Mouse (Mus musculus): ENCODE measurements around the gene Sun2. TPM values are rescaled to one million over a fixed set of nuclear protein-coding genes. Genes with fewer than 3 reads are reported as not detected.

Sun2 gene
- 9.9 and 11.8 TPM in 2 replicates for total RNA-seq (2014; fragmentation: Nextera tagmentation)
- total RNA-seq (2017) = 13.9 and 15.2 TPM in 2 replicates

DNA sequence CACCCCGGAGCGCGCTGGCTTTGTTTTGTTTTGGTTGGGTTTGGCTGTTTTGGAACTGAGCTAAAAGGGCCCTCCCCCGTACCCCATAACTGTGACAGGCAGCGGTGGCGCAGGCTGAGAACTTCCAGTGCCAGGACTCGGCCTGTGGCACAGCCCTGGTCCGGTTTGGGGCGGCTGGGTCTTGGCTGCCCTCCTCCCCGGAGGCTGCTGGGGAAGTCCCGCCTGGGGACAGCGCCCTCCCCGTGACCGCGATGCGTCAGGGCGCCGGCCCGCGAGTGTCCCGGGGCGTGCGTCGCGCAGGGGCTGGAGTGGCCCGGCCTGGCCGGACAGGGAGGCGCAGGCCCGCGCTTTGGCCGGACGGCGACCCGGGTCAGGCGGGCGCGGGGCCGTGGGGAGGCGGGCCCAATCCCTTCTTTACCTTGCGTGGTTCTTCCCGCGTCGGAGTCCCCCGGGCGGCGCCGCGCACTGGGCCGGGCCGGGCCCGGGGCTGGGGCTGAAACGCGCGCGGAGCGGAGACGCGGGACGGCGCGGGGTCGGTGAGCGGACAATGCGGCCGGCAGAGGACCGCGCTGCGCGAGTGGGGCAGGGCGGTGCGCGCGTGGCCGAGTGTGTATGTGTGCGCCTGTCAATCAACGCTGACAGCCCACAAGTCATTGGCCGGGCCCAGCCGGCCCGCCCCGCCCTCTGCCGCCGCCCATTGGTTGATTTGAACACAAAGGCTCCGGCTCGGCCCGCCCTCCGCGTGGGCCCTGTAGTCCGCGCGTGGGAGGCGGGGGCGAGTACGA is at the start of gene Sun2:
Gene Sun2, minus strand, starts transcription at position 616 of the 785 bp plus-strand sequence.
- peak; percentile 55 for ATAC-seq (replicated peaks; ENCODE audit: low FRiP score, low TSS enrichment, poor library complexity, severe bottlenecking)

DNA sequence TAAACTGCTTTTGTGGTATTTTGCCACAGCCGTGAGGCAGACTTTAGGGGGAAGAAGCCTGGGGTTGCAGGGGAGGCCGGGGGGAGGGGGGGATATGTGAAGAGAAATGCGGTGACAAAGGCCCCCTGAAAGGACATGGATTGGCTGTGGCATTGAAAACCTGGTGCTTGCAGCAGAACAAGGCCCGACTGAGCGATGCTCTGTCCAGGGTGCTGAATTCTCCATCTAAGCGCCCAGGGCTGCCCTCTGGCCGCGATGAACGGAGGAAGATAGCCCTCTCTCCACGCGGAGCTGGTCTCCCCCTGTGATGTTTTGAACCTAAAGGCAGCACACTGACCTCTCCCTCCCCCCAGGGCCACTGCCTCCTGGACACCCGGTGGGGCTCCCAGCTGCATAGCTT is 49.2 kb upstream of the Sun2 start:
- ATAC-seq (replicated peaks; ENCODE audit: low FRiP score, low TSS enrichment, poor library complexity, severe bottlenecking) = 0 out of 2 replicates have a peak, but pooled peaks have one; percentile 50

DNA sequence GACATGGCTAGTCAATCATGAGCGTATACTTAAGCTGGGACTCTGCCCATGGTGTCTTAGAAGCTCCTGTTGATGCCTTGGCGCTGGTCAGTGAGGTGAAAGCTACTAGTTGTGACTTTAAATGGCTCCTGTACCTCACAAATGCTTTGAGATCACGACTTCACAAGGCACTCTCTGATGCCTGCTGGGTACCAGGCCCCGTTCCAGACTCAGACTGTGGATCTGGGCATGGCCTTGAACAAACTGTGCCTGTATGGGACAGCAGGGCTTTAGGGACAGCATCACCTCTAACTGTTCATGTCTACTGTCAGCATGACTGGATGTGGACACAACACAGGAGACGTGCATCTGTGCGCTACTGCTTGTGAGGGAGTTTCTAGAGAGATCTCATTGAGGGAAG is 48.6 kb upstream of the Sun2 start:
- no peak for ATAC-seq (replicated peaks; ENCODE audit: low FRiP score, low TSS enrichment, poor library complexity, severe bottlenecking)

DNA sequence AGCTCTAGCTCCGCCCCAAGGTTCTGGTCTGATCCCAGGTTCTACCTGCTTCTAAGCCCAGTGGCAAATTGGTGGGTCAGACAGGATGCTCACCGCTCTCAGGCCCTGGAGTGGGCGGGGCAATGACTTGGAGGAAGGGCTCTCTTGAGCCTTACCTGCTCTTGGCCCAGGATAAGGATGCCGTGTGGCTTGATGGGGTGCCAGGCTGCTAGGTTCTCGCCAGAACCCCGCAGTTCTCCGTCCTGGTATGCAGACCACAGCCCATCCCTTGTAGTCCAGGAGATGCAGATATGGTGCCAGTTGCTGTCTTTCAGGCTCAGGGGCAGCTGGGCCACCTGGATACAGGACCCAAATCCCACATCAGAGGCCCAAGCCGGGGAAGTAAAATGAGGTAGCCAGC is 47.8 kb upstream of the Sun2 start:
- ATAC-seq (replicated peaks; ENCODE audit: low FRiP score, low TSS enrichment, poor library complexity, severe bottlenecking) = no peak

DNA sequence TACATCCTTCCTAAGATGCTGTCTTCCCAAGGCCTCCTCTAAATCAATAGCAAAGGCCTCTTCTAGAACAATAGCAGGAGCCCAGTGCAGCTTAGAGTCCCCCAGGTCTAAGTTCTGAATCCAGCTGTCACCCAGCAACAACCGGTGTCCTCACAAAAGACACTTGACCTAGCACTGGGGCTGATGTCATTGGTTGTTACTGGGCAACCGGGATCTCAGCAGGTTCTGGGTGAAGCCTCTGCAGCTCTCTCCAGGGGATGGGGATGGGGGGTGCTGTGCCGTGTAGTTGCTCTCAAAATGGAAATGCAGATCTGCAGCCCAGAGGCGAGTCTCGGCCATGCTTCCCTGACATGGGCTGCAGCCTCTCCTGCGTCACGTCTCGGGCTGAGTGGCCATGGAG is 45.5 kb upstream of the Sun2 start:
- no peak for ATAC-seq (replicated peaks; ENCODE audit: low FRiP score, low TSS enrichment, poor library complexity, severe bottlenecking)

DNA sequence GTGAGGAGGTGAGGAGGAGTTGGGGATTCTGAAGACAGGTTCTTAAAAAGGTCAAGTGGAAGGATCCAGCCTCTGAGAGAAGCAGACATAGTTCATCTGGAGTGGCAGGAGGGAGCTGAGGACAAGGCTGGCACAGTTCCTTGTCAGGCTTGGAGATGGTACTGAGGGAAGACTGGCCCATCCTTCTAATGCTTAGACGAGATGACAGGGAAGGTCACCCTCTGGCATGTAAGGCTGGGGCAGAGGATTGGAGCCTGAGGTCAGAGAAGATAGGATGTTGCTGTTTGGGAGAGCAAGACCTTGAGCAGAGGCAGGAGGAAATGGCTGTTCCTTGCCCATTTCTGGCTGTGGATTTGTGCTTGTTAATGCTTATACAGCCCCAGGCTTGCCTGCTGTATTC is 42.7 kb upstream of the Sun2 start:
- ATAC-seq (replicated peaks; ENCODE audit: low FRiP score, low TSS enrichment, poor library complexity, severe bottlenecking) = no peak

DNA sequence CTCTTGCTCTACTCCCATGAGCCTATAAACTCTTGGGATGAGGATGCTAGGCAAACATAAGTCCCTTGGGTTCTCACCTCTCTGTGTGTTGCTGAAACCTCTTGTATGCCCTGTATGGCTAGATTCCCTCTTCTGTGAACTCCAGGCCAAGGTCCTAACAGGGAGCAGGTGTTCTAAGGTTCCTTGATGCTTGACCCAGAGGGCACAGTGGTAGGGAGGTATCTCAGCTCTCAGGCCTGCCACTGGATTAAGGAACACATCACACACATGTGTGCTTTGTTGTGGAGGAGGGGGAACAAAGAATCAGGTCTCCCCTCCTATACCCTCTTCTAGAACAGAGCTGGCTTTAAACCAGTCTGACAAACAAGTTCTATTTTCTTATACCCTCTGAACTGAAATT is 35.4 kb upstream of the Sun2 start, which contains the start of gene Dnal4:
Gene Dnal4, minus strand, starts transcription at position 101 of the 400 bp plus-strand sequence.
- no peak for ATAC-seq (replicated peaks; ENCODE audit: low FRiP score, low TSS enrichment, poor library complexity, severe bottlenecking)

DNA sequence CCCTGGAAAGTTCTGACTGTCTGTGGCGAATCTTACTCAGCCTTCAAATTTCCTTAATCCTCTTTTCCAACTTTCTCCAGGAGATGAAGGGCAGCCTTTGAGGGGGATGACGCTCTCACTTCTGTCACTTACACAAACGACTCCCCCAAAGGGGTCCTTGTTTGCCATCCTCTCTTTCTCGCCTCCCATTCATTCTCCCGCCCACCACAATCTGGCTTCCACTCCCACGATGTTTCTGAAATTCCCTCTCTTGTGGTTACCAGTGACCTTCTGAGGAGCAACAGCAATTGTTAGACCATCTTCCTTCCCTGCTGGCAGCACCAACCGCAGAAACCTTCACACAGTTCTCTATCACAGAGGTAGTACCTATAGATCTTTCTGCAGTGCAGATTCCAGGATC is 33.3 kb upstream of the Sun2 start:
- no peak for ATAC-seq (replicated peaks; ENCODE audit: low FRiP score, low TSS enrichment, poor library complexity, severe bottlenecking)

DNA sequence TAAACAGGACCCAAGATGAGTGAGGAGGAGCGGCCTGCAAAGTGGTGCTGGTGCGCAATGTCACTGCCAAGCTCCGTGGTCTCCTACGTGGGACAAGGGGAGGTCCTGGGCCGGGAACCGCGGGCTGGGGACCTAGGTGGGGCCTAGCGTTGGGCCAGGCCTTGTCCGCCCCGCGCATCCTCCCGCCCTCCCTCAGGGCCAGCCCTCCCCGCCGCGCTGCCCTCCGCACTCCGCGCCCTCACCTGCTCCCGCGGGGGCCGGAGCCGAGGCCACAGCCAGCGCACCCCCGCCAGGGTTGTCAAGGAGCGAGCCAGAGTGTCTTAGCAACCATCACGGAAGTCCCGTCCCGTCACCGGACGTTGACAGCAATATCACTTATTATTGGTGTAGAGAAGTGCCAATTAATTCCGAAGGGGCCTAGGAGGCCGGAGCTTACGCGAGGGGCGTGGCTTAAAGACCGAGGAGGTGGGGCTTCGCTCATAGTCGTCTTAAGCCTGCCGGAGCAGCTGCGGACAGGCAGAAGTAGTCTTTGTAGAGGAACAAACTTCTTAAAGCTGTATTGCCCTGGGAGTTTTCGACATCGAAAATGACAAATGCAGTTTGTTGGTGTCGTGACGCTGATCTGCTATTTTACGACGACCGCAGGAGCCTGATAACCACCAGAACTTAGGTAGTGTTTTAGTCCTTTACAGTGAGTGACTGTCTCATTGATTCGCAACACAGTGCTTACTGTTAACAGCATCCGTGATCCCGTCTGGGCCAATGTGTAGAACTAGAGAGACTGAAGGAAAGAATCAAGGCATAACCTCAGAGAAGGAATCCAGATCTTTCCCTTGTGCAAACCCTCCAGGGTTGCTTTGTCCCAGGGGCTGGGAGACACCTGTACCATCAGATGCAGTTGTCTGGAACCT is 32.0 kb upstream of the Sun2 start:
- ATAC-seq (replicated peaks; ENCODE audit: low FRiP score, low TSS enrichment, poor library complexity, severe bottlenecking) = peak; percentile 98

DNA sequence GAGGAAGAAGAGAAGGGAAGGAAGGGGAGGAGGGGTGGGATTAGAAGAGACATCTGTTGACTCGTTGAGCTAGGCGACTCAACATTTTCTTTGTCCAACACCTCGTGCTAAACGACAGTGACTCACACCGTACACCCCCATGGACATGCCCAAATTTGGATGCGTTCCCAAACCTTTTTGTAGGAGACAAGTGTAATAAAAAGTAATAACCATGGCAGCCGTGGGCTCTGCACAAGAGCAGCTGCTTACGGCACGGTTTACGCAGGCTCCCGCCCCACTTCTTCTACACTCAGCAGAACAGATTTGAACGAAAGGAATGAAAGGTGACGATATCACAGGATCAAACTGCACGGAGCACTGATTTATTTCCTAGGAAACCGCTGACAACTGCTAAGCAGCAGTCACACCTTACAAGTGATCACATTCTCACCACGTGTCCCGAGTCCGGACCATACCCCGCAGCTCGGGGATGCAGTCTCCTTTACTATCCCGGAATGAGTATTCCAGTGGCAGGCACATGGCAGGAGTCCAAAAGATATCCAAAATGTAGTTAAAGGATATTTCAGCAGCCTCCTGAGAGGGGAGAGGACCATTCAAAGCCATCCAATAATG is 28.4 kb upstream of the Sun2 start:
- ATAC-seq (replicated peaks; ENCODE audit: low FRiP score, low TSS enrichment, poor library complexity, severe bottlenecking) = no peak

DNA sequence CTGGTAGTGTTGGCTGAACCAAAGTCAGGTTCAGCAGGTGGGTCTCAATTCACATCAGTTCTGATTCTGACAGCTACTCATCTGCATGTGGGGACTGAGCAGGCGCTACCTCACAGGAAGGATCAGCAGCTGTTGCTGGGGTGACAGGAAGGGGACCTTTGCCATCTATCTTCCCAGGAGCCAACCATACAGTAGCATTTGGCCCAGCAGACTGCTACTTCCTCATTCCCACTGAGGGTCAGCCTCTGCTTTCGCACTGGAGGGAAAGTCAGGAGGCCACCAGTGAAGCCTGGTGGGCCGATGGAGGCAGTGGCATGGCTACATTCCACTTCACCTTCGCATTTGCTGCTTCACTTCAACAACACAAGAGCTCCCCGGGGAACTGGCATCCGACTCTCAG is 26.0 kb upstream of the Sun2 start:
- ATAC-seq (replicated peaks; ENCODE audit: low FRiP score, low TSS enrichment, poor library complexity, severe bottlenecking) = no peak

DNA sequence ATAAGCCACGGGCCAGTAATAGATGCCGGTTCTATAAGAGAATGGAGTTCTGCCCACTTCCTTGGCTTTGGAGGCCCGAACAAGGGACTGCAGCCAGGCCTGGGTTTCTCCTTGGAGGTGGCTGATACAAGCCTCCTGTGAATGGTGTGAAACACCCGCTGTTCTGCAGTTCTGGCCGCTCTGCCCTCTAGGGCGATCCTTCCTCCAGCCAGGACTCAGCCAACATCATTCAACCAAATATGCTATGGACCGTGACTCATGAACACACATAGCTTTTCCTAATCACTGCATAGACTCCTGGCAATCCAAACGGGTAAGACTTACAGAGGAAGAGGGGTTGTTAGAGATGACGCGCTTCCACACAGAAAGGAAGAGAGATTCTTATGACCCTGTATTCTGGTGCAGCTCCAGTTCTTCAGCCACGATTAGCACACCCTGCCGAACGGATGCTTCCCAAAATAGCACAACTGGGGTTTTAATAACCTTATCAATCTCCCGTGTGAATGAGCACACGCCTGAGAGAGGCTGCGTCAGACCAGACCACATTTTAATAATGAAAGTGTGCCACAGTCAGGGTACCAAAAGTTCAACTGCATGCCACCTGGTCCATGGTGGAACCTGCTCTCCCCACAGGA is 25.1 kb upstream of the Sun2 start:
- no peak for ATAC-seq (replicated peaks; ENCODE audit: low FRiP score, low TSS enrichment, poor library complexity, severe bottlenecking)

DNA sequence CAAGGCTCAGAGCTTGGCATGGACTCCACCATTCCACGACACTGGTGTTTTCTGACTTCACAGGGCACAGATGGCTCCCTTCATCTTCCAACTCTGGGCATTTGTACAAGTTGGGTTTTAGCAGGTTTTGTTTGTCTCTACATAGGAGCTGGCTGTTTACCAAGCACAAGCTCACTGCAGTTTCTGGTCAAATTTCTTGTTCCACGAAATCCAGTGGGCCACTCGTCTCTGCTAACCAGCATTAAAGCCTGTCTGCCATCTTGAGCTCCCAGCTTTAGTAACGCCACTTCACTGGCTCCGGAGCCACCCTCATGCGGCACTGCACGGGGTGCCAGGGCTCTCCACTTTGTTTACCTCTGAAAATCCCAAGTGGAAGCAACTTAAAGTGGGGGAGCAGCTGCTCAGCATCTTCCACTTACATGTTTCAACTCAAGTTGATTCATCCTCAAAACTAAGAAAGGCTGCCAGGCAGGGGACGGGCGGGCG is 24.3 kb upstream of the Sun2 start:
- ATAC-seq (replicated peaks; ENCODE audit: low FRiP score, low TSS enrichment, poor library complexity, severe bottlenecking) = no peak

DNA sequence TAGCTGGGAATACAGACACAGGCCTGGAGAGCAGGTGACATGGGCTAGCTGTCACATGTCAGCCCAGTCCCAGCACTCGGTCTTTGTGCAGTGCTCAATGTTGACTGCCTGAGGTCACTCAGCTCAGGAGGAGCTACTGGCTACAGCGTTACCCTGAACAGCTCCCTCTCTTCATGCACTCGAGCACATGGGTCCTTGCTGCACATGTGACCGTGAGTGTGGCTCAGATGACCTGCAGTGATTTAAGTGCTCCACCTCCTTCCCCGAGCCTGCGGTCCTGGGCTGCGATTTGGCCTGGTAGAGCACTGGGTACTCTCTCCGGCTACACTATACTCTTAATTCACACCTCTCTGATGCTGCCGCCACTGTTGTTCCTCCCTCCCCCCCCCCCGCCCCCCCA is 23.8 kb upstream of the Sun2 start:
- ATAC-seq (replicated peaks; ENCODE audit: low FRiP score, low TSS enrichment, poor library complexity, severe bottlenecking) = no peak

DNA sequence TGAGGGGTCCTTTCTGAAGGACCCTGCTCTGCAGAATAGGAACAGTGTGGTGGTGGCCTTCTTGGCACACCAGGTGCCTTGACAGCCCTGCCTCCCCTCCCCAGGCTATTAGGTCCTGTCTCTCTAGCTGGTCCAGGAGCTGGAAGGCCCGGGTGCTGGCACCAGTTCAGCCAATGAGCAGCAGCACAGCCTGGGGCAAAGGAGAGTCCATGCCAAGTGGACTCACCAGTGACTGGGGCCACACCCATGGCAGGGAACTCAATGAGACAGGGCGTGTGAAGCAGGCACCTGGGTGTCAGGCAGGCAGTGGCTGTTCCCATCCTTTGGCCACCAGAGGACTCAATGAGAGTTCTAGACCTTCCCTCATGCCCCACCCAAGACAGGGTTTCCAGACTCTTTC is 23.0 kb upstream of the Sun2 start:
- no peak for ATAC-seq (replicated peaks; ENCODE audit: low FRiP score, low TSS enrichment, poor library complexity, severe bottlenecking)

DNA sequence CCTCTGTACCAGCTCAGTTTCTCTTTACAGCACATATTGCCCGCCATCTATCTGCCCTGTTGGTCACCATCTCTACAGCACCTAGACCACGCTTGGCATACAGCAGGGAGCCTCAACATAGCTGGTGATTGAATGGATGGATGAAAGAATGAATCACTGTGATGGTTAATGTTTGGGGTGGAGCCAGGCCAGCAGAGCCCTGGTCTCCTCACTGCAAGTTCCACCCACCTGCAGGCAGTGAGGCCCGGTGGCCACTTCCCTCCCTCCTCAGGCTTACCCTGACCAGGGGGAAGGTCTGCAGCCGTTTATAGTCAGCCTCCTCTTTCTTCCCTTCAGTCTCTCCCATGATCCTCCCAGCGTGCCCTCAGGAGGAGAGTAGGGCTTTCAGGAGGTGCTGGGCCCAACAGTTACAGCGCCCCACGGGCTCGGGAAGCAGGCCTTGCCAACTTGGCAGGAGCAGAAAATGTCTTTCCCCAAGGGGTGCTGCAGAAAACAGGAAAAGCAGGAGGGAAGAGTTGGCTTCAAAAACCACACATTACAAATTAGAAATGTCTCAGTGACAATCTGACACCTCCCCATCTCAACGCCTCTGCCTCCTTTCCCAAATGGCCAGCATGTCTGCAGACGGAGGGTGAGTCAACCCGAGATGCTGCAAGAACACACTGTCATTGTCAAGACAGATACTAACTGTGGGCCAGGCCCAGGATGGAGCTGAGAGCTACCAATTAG is 22.4 kb upstream of the Sun2 start:
- ATAC-seq (replicated peaks; ENCODE audit: low FRiP score, low TSS enrichment, poor library complexity, severe bottlenecking) = no peak

DNA sequence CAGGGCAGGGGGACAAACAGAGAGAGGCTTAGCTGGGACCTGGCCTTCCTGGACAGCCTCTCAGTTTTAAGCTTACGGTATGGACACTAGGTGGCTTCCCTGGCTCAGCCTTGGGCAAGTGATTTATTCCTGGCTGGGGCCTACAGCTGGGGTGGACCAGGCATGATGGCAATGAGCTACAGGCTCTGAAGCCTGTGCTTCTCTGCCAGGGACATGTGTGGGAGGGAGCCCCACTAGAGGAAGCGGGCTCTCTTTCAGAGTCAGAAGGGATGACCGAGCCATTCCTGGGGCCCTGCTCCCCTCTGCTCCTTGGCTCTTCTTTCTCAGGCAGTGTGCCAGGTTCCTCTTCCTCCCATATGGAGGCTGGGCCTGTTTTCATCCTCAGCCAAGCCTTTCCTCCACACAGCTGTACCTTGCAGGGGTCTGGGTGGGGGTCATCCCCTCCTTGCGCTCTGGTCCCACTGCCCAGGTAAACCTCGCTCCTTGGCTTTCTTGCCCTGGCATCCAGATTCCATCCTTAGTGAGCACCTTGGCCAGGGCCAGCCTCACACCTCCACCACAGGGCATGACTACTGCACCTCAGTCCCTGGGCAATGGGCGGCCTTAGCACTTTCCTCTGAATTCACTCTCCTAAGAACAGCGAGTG is 21.4 kb upstream of the Sun2 start:
- ATAC-seq (replicated peaks; ENCODE audit: low FRiP score, low TSS enrichment, poor library complexity, severe bottlenecking) = no peak

DNA sequence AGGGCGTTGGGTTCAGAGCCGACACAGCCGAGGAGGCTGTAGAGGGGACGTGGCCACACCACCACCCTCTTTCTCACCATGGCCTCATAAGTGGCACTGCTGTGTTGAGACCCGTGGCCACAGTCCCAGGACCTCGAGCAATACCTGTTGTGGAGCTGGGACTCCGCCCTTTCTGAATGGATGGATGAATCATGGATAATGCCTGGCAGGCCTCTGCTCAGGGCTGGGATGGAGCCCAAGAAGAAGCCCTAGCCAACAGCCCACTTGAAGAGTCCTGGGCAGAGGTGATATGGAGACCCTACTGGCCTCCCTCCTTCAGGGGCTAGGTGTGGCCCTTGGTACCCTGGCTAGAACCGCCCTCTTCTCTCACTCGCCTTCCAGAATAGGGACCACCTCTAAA is 20.7 kb upstream of the Sun2 start:
- ATAC-seq (replicated peaks; ENCODE audit: low FRiP score, low TSS enrichment, poor library complexity, severe bottlenecking) = no peak
